Mouse (Mus musculus): ENCODE results near the gene Elavl2. TPM values are rescaled to one million over a fixed set of nuclear protein-coding genes. Genes with fewer than 3 reads are reported as not detected.

Gene Elavl2
- under 1 TPM; 0.06 to 0.48 TPM for total RNA-seq (2021)
- long read RNA-seq, experiment 1, result 0 reads
- long read RNA-seq, experiment 2, result 0 reads

GRCm38 (mm10) chr4:91400423-91400822, at the start of gene Elavl2:
Gene Elavl2 (minus strand): TSS chr4:91400785.
- DNase-seq, result no peak
- intact Hi-C loops (cut with DNase I), result no loop called here
- no peak for TF ChIP-seq CTCF (IDR thresholded peaks at IDR 0.05)
- H3K27ac ChIP-seq, result no peak within 1 kb of the TSS
- no peak within 1 kb of the TSS for H3K4me3 ChIP-seq

DNA sequence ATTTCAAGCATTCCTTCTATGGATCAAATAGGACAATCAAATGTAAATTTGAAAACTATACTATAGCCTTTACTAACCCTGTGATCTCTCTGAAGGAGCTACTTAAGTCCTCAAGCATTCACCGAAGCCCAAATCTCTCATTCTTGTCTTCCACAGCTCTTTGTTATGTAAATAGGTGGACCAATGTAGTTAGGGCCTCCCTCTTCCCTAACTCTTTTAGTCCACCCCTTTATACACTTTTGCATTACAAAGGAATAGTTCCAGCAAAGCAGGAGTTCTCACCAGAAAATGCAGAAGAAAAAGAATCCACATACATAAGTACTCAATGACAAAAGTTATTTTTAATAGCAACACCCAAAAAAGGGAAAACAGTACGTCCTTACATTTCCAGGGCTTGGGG, 47.3 kb upstream of the Elavl2 start:
- no peak overlapping the region for H3K4me3 ChIP-seq
- no peak for TF ChIP-seq CTCF (IDR thresholded peaks at IDR 0.05)
- no peak for DNase-seq
- no peak overlapping the region for H3K27ac ChIP-seq
- intact Hi-C loops (cut with DNase I), result no loop called here

DNA sequence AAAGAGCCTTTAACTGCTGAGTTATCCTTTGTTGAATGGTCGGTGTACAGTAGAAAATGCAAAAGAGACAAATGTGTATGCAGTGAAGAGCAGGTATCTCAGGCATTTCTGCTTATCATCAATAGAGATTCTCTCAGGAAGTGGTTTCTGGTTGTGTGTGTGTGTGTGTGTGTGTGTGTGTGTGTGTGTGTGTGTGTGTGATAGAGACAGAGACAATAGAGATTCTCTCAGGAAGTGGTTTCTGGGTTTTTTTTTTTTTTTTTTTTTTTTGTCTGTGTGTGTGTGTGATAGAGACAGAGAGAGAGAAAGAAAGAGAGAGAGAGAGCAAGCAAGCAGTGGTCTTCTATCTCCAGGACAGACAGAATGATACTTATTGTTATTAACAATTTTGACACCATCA, 15.0 kb upstream of the Elavl2 start:
- Histone ChIP-seq H3K27ac (no peak overlapping the region), H3K4me3 (no peak overlapping the region)
- no peak for TF ChIP-seq CTCF (IDR thresholded peaks at IDR 0.05)
- intact Hi-C loops (cut with DNase I), result no loop called here
- DNase-seq, result no peak

DNA sequence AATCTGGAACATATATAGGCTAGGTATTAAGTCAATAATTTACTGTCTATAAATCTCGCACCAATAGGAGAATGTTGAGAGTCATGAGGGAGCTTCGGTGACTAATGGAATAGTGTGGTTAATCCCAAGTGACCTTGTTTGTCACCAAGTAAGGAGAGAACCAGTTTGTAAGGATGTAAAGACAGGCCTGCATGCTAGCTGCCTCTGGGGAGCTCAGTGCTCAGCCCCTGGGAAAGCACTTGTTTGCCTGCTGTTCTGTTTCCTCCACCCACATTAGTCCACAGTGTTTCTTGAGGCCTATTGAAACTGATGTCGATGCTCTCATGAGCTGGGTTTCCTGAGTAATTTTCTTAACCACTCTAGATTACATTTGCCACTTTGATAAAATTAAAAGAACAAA, 4.5 kb upstream of the Elavl2 start:
- no peak for DNase-seq
- Histone ChIP-seq H3K4me3 (no peak overlapping the region), H3K27ac (no peak overlapping the region)
- no peak for TF ChIP-seq CTCF (IDR thresholded peaks at IDR 0.05)
- intact Hi-C loops (cut with DNase I), result no loop called here

DNA sequence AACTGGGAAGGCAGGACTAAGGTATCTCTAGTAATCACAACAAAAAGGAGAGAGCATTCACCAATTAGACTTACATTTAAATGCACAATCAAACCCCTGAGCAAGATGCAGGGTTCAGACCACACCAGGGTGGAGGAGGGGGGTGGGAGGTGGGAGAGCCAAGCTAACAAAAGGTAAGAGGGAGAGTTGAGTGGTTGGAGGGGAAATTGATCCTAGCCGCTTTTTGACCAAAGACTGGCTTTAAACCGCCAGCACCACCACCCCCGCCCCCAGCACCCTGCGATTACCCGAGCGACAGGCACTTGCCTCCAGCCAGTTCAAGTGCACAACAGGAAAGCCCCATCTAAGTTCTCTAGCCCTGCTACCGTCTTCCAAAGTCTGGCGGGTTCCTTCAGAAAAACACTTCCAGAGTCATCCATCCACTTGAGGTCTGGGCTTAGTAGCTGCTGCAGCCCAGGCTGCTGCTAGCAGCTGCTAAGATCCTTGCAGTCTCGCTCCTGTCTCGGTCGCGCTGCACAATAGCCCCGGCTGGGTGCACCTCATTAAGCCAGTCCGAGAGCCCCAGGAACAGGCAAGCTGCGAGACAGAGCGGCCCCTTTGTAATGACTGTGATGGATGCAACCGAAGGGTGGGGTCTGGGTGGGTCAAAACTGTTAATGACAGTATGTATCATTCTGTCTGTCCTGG, 932 bp downstream of the Elavl2 start:
- no peak for TF ChIP-seq CTCF (IDR thresholded peaks at IDR 0.05)
- H3K4me3 ChIP-seq, result no peak overlapping the region
- intact Hi-C loops (cut with DNase I), result no loop called here
- no peak for DNase-seq
- H3K27ac ChIP-seq, result no peak overlapping the region

DNA sequence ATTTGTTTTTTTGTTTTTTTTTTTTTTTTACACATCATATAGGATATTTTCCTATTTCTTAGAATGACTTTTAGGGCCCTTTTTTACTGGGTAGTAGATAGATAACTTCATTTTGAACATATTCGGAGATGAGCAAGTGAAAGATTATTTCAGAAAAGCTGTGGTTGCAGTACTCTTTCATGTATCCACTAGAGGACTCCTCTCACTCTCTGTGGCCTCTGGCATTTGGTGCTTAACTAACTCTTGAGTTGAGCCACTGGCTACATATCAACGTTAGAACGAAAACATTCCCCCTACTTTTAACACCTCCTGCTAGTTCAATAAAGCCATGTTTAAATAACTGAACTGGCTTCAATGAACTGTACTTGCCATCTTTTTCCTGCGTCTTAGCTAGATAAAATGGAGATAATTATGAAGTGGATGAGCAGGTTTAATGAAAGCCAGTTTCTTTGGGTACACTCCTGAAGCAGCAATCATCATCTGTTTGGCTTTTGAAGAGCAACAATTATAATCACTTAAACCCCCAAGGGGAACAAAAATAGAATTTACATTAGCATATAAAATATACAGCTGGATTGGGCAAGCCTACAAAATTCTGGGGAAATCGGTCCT, 8.5 kb downstream of the Elavl2 start:
- H3K4me3 ChIP-seq, result no peak overlapping the region
- intact Hi-C loops (cut with DNase I), result no loop called here
- no peak for DNase-seq
- no peak overlapping the region for H3K27ac ChIP-seq
- no peak for TF ChIP-seq CTCF (IDR thresholded peaks at IDR 0.05)

GRCm38 (mm10) chr4:91387701-91388100, 12.9 kb downstream of the Elavl2 start:
- intact Hi-C loops (cut with DNase I), result no loop called here
- no peak for DNase-seq

GRCm38 (mm10) chr4:91381201-91381627, 19.4 kb downstream of the Elavl2 start:
- TF ChIP-seq CTCF (IDR thresholded peaks at IDR 0.05), result no peak
- no peak overlapping the region for H3K27ac ChIP-seq
- no peak for DNase-seq
- intact Hi-C loops (cut with DNase I), result no loop called here
- no peak overlapping the region for H3K4me3 ChIP-seq

More at GRCm38 (mm10) chr4:91387701-91388100, 12.9 kb downstream of the Elavl2 start:
- TF ChIP-seq CTCF (IDR thresholded peaks at IDR 0.05), result no peak
- Histone ChIP-seq H3K27ac (no peak overlapping the region), H3K4me3 (no peak overlapping the region)

DNA sequence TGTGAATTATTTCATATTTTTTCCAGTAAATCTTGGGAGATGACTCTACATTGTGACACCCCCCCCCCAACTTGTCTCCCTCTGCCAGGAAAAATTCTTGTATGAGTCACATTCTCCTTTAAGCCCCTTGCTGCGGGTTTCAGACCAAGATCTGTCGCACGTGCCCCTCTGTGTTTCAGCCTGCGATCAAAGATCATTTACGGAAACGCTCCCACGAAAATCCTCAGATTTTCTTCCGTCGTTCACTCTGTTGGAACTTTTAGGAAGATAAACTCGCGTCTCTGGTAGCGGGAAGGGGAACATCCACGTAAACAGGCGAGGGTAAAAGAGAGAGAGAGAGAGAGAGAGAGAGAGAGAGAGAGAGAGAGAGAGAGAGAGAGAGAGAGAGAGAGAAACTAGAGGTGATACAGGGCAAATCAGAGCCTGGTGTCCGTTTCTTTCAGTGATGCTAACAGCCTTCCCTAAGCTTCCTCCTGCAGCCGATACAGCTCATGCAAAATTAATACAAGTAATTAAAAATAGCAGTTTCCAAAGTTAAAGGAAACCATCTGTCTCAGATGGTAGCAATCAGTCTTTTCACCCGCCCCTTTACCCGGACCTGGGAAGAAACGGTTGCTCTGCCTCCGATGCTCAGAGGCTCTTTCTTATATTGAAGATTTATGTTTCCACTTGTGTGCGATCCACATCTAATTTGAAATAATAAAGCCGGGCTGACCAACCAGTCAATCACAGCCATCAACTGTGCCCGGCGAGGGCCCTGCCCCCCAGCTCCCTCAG, 20.1 kb downstream of the Elavl2 start:
- Histone ChIP-seq H3K27ac (no peak overlapping the region), H3K4me3 (no peak overlapping the region)
- TF ChIP-seq CTCF (IDR thresholded peaks at IDR 0.05), result no peak
- intact Hi-C loops (cut with DNase I), result no loop called here
- DNase-seq, result no peak

DNA sequence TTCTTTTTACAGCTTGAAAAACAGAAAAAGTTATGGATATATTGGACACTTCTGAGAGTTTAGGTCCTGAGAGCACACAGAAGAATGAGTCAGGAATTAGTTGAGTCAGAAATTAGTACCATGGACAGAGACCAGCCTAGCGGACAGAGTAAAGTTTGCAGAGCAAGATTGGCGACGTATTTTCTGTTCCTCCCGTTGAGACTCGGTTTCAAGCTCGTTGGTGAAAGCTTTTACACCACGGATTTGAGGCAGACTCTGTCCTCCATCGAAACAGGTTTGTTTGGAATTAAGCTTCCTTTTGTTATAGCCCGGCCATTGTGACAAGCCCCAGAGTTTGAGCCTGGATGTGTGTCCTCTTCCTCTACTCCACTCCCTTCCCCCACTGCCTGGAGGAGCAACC, 21.0 kb downstream of the Elavl2 start:
- Histone ChIP-seq H3K27ac (no peak overlapping the region), H3K4me3 (no peak overlapping the region)
- no peak for TF ChIP-seq CTCF (IDR thresholded peaks at IDR 0.05)
- intact Hi-C loops (cut with DNase I), result no loop called here
- DNase-seq, result no peak

DNA sequence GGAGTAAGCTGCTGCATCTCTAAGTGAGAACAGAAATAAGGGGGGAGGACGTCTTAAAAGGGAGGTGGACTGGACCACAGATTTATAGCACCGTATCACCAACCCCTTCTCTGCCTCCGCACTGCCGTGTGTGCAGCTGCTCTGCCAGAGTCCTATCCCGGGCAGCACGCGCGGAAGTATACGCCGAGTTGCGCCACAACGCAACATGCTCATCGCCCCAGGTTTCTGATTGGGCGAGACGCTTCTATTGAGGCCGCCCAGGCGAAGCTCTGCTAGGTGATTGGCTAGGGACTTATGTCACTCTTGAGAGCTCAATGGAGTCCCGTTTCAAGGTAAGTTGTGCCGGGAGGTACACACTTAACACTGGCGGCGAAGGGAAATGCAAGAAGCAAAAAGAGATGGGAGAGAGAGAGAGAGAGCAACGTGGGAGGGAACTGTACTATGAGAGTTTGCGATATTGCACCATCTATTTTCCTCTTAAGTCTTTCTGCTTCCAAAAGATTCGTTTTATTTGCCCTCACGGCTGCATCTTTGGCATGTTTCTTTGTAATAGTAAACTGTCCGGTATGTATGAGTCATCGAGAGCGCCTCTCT, 24.2 kb downstream of the Elavl2 start:
- DNase-seq, result peak; percentile 88
- no peak overlapping the region for H3K27ac ChIP-seq
- intact Hi-C loops (cut with DNase I), result no loop called here

GRCm38 (mm10) chr4:91375372-91375687, 25.3 kb downstream of the Elavl2 start:
- intact Hi-C loops (cut with DNase I), result no loop called here
- Histone ChIP-seq H3K4me3 (peak overlapping the region; percentile 72), H3K27ac (no peak overlapping the region)
- no peak for DNase-seq
- no peak for TF ChIP-seq CTCF (IDR thresholded peaks at IDR 0.05)

More for the DNA sequence above, 24.2 kb downstream of the Elavl2 start:
- peak overlapping the region; percentile 72 for H3K4me3 ChIP-seq
- no peak for TF ChIP-seq CTCF (IDR thresholded peaks at IDR 0.05)
